9 mouse cellular contexts compared by ENCODE assay signal in the genomic region with DNA sequence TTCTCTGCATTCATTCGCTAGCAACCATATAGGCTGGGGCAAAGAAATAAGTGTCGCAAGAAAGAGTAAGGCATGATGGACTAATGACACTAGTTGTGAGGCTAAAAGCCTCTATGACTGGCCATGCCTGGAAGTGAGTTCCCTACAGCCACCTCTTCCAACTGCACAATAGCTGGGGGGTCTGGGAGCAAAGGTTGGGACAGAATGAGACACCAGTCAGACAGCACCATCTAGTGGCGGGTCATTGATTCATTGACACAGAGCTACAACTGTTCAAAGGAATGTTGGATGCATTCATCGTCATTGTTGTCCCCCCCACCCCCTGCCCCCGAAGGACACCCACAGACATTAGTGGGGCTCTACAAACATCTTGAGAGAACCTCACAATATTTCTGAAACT. TPM values are rescaled to one million over a fixed set of nuclear protein-coding genes. Genes with fewer than 3 reads are reported as not detected.
DNase-seq lines count a peak whose midpoint lies in the region; ATAC-seq and TF ChIP-seq lines count a peak whose summit lies in the region.
"Had no signal": no experiment of that assay in that cellular context is flagged by ENCODE, and none has a peak within 500 bp of the region (broad histone marks: within the 10 kb centered on the region; RNA-seq: fewer than 3 reads in every experiment).

No protein-coding gene starts in this region.

- ATAC-seq in forebrain, postnatal 0 days: peak; percentile 69; the same call in 1 of the 2 replicates
- ATAC-seq in hindbrain, postnatal 0 days: peak; percentile 76; the same call in 1 of the 2 replicates

- H3K9me3 ChIP-seq in forebrain, postnatal 0 days (ENCODE audit: low read length): no peaks in the 10 kb centered on the region
- no peaks in the 10 kb centered on the region for H3K9me3 ChIP-seq in hindbrain, postnatal 0 days (ENCODE audit: low read length)
- H3K9me3 ChIP-seq: embryonic facial prominence, embryonic 12.5 days had no signal

- H3K36me3 ChIP-seq in forebrain, postnatal 0 days (ENCODE audit: insufficient read depth): no peaks in the 10 kb centered on the region
- H3K36me3 ChIP-seq in hindbrain, postnatal 0 days (ENCODE audit: insufficient read depth, low read length): no peaks in the 10 kb centered on the region
- H3K36me3 ChIP-seq: embryonic facial prominence, embryonic 12.5 days had no signal

- H3K9ac ChIP-seq in forebrain, postnatal 0 days: no peak overlapping the region
- no peak overlapping the region for H3K9ac ChIP-seq in hindbrain, postnatal 0 days (replicated peaks; ENCODE audit: low read length)
- H3K9ac ChIP-seq: embryonic facial prominence, embryonic 12.5 days had no signal

- H3K4me2 ChIP-seq in forebrain, postnatal 0 days (ENCODE audit: low read depth): no peak overlapping the region
- H3K4me2 ChIP-seq in hindbrain, postnatal 0 days (ENCODE audit: low read depth, low read length): 0 out of 2 replicates have a peak overlapping the region, but pooled peaks have one; percentile 10
- H3K4me2 ChIP-seq: embryonic facial prominence, embryonic 12.5 days had no signal

- H3K4me1 ChIP-seq in bone marrow, adult 2 months (ENCODE audit: control insufficient read depth, insufficient read depth, low read length): no peaks in the 10 kb centered on the region
- H3K4me1 ChIP-seq in forebrain, postnatal 0 days (ENCODE audit: insufficient read depth): no peaks in the 10 kb centered on the region
- no peaks in the 10 kb centered on the region for H3K4me1 ChIP-seq in hindbrain, postnatal 0 days (ENCODE audit: insufficient read depth, low read length)
- H3K4me1 ChIP-seq: embryonic facial prominence, embryonic 12.5 days had no signal

- no peak for TF ChIP-seq POLR2A in bone marrow, adult 2 months (IDR thresholded peaks at IDR 0.05; ENCODE audit: borderline replicate concordance, control insufficient read depth, low read depth, low read length)

- H3K27ac ChIP-seq in bone marrow, adult 2 months (ENCODE audit: control insufficient read depth, insufficient read depth, low read depth, low read length, poor library complexity): no peak overlapping the region
- H3K27ac ChIP-seq in forebrain, postnatal 0 days (ENCODE audit: low read depth, low read length): no peak overlapping the region
- H3K27ac ChIP-seq in hindbrain, postnatal 0 days: no peak overlapping the region
- H3K27ac ChIP-seq: embryonic facial prominence, embryonic 12.5 days had no signal

- peak; percentile 62 for TF ChIP-seq CTCF in bone marrow, adult 2 months (IDR thresholded peaks at IDR 0.05; ENCODE audit: control insufficient read depth, insufficient read depth, low read length)
- TF ChIP-seq CTCF in forebrain, postnatal 0 days (IDR thresholded peaks at IDR 0.05; ENCODE audit: low read depth): peak; percentile 72
- peak; percentile 88 for TF ChIP-seq CTCF in hindbrain, postnatal 0 days (IDR thresholded peaks at IDR 0.05; ENCODE audit: low read depth)

- WGBS in bone marrow, adult 2 months: 35% methylated on average over 5 of the region's 5 CpGs
- 34% methylated on average over 5 of the region's 5 CpGs for WGBS in forebrain, postnatal 0 days
- WGBS in hindbrain, postnatal 0 days: 34% methylated on average over 5 of the region's 5 CpGs

- H3K27me3 ChIP-seq in forebrain, postnatal 0 days (ENCODE audit: insufficient read depth, low read length): no peaks in the 10 kb centered on the region; the same call in 1 of the 2 replicates
- no peaks in the 10 kb centered on the region for H3K27me3 ChIP-seq in hindbrain, postnatal 0 days (ENCODE audit: insufficient read depth, low read length)
- H3K27me3 ChIP-seq: embryonic facial prominence, embryonic 12.5 days had no signal

- DNase-seq in ovary, postnatal 10 days (ENCODE audit: low spot score): peak; percentile 35
- DNase-seq in ovary, adult 18-20 months (ENCODE audit: low spot score): no peak
- peak; percentile 62 for DNase-seq in forebrain, postnatal 0 days
- peak; percentile 83 for DNase-seq in hindbrain, postnatal 0 days (ENCODE audit: low spot score)
- peak; percentile 61 to 70 for DNase-seq in left cerebral cortex, adult 18-20 months (ENCODE audit: low spot score in 2 of 2)
- peak; percentile 80 for DNase-seq in mesoderm, embryonic 11.5 days (ENCODE audit: low read depth, low spot score)
- DNase-seq in thymus, postnatal 25 days: peak; percentile 39

- H3K4me3 ChIP-seq in bone marrow, adult 2 months (replicated peaks; ENCODE audit: control insufficient read depth, low read depth, low read length): no peak overlapping the region
- no peak overlapping the region for H3K4me3 ChIP-seq in forebrain, postnatal 0 days (ENCODE audit: low read depth, low read length)
- no peak overlapping the region for H3K4me3 ChIP-seq in hindbrain, postnatal 0 days (ENCODE audit: low read length)
- H3K4me3 ChIP-seq: embryonic facial prominence, embryonic 12.5 days had no signal

RNA-seq across cellular contexts. Expression of gene Tectb, which starts 17.8 kb away (rescaled TPM):
- not detected in 2 replicates for polyA plus RNA-seq in bone marrow, adult 2 months (2011; ENCODE audit: insufficient read depth, insufficient read length, low replicate concordance, missing spikeins)
- total RNA-seq in forebrain, postnatal 0 days (2014; rRNA removed): 0.46 TPM in 1 of 2 replicates, not detected in the other
- 0.16 and 0.20 TPM in 2 replicates for polyA plus RNA-seq in forebrain, postnatal 0 days (2015; fragmentation: Nextera tagmentation; extraction: Ambion mirVana)
- 0.10 TPM in 1 of 2 replicates, not detected in the other for total RNA-seq in hindbrain, postnatal 0 days (2014; rRNA removed)
- 0.10 and 0.13 TPM in 2 replicates for polyA plus RNA-seq in hindbrain, postnatal 0 days (2015; fragmentation: Nextera tagmentation; extraction: Ambion mirVana)
- total RNA-seq in left cerebral cortex, adult 18-20 months (2021): not detected

RNA-seq across cellular contexts. Expression of gene Gucy2g, which starts 42.7 kb away (rescaled TPM):
- polyA plus RNA-seq in bone marrow, adult 2 months (2011; ENCODE audit: insufficient read depth, insufficient read length, low replicate concordance, missing spikeins): not detected in 2 replicates
- total RNA-seq in forebrain, postnatal 0 days (2014; rRNA removed): 0.08 and 0.14 TPM in 2 replicates
- polyA plus RNA-seq in forebrain, postnatal 0 days (2015; fragmentation: Nextera tagmentation; extraction: Ambion mirVana): 0.22 and 0.31 TPM in 2 replicates
- total RNA-seq in hindbrain, postnatal 0 days (2014; rRNA removed): not detected in 2 replicates
- 0.09 and 0.10 TPM in 2 replicates for polyA plus RNA-seq in hindbrain, postnatal 0 days (2015; fragmentation: Nextera tagmentation; extraction: Ambion mirVana)
- 1 to 10 TPM; 2.8 to 3.7 TPM for total RNA-seq in left cerebral cortex, adult 18-20 months (2021)
- polyA plus RNA-seq: embryonic facial prominence, embryonic 12.5 days had no signal

RNA-seq across cellular contexts. Expression of gene Acsl5, which starts 53.4 kb away (rescaled TPM):
- polyA plus RNA-seq in bone marrow, adult 2 months (2011; ENCODE audit: insufficient read depth, insufficient read length, low replicate concordance, missing spikeins): 58.1 and 82.2 TPM in 2 replicates
- 15.9 and 22.7 TPM in 2 replicates for total RNA-seq in forebrain, postnatal 0 days (2014; rRNA removed)
- 16.4 and 16.6 TPM in 2 replicates for polyA plus RNA-seq in forebrain, postnatal 0 days (2015; fragmentation: Nextera tagmentation; extraction: Ambion mirVana)
- total RNA-seq in hindbrain, postnatal 0 days (2014; rRNA removed): 12.3 and 13.2 TPM in 2 replicates
- polyA plus RNA-seq in hindbrain, postnatal 0 days (2015; fragmentation: Nextera tagmentation; extraction: Ambion mirVana): 15.6 and 19.1 TPM in 2 replicates
- total RNA-seq in left cerebral cortex, adult 18-20 months (2021): 10 to 100 TPM; 56.8 to 67.2 TPM
